Mouse (Mus musculus) bone marrow, adult 2 months (tissue): ENCODE data around the gene Csrnp3.

Experiments used
- CTCF ChIP-seq: fragments of 200-500 bp; IDR thresholded peaks from 2 replicates; pipeline ENCODE4 v1.5.1; 2011; ENCODE audit warnings: low read length, control low read depth; ENCODE audit not compliant: control insufficient read depth, insufficient read depth
- POLR2A ChIP-seq: fragments of 200-500 bp; IDR thresholded peaks from 2 replicates; pipeline ENCODE4 v1.6.1; 2011; ENCODE audit warnings: low read depth, mild to moderate bottlenecking, control low read depth, low read length, borderline replicate concordance; ENCODE audit not compliant: control insufficient read depth

DNA sequence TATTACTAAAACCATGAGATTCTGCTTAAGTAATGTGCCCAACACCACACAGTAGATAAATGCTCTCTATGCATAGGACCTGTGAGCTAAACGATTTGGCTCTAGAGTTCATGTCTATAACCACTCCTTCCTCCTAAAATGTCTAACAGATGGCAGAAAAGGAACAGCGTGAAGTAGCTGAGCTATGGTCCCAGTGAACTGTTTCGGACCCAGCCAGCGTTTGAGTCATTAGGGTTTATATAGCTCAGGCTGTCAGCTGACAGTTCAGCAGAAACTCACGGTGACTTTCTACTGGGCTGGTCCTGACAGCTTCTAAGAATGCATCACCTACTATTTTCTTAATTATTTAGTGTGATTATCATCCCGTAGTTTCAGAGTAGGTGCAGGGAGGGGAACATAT is 141.5 kb downstream of the Csrnp3 start:
- TF ChIP-seq CTCF (no peak), POLR2A (no peak)
